Mouse (Mus musculus) kidney, postnatal 10 days (tissue): ENCODE measurements at regions not wholly inside any gene's neighbourhood (a gene's known extent, or its start where the extent isn't known, plus 50 kb on each side); places are given as distances from the start of the nearest gene placed in this dataset.
A peak's percentile ranks its signal among the peaks of the same experiment; 100 is the strongest.

Experiments
- DNase-seq: peaks from one replicate; pipeline ENCODE4 v3.0.0; 2021; ENCODE audit warnings: mixed read lengths

- no peak for DNase-seq
These were observed 70.8 kb downstream of the Toporsl start for GRCm38 (mm10) chr4:52666768-52667480.

GRCm38 (mm10) chr4:52709563-52709962 is 104.8 kb upstream of the Olfr275 start:
- DNase-seq: peak; percentile 25

DNA sequence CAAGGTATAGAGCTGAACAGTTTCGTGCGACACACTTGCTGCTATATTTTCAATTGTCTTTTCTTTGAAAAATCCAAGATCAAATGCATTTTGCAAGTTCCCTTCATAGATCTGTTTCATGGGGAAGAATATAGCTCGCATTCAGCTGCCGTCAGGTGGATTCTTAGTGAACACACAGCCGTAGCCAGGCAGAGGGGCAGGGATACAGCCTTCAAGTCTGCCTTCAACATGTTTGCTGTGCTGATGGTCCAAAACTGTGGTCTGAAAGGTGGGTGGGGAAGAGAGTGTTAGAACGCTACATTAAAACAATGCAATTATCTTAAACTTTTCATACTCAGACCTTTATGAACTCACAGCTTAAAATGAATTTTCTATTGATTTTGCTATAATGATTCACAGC is 88.2 kb upstream of the Olfr275 start:
- no peak for DNase-seq

DNA sequence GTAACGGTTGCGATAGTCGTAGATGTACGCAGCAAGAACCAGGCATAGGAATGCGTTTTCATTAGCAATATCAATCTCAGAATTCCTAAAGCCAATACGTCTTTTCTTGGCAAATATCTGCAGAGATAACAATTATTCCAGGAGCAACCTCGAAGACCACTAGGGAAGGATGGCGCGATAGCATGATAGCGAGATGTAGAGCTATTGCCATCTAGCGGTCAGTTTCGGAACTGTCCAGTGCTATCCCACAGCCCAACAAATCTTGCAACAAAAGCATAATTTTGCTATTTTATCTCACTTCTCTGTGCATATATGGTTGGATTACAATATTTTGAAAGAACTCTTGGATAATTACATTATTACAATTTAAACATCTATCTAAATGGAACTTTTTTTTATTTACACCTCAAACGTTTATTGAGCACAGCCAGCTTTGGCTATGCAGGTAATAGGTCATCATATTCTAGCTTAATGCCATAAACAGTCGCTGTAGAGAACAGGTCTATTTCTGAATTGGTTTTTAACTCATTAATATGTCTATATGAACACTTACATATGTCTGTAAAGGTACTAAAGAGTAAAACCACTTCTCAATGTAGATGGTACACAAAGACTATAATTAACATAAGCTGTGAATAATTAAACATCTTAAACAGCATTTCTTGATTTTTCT is 87.6 kb upstream of the Olfr275 start:
- DNase-seq: peak; percentile 82

DNA sequence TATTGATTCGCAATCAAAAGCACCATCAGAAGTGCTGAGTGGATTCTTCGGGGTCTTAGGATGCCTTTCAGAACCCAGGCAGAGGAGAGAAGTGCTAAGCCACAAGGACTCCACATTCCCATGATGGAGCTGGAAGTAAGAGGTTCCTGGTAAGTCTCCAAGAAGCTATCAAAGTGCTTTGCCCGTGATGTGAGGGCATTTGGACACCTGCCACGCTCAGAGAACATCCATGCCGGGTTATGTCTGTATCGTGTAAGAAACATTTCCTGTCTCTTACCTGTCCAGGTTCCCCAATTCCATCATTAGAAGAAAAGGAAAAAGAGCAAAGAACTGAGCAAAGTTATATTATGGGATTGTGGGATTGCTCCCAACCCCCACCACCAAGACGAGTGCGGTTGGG is 81.3 kb upstream of the Olfr275 start:
- no peak for DNase-seq

DNA sequence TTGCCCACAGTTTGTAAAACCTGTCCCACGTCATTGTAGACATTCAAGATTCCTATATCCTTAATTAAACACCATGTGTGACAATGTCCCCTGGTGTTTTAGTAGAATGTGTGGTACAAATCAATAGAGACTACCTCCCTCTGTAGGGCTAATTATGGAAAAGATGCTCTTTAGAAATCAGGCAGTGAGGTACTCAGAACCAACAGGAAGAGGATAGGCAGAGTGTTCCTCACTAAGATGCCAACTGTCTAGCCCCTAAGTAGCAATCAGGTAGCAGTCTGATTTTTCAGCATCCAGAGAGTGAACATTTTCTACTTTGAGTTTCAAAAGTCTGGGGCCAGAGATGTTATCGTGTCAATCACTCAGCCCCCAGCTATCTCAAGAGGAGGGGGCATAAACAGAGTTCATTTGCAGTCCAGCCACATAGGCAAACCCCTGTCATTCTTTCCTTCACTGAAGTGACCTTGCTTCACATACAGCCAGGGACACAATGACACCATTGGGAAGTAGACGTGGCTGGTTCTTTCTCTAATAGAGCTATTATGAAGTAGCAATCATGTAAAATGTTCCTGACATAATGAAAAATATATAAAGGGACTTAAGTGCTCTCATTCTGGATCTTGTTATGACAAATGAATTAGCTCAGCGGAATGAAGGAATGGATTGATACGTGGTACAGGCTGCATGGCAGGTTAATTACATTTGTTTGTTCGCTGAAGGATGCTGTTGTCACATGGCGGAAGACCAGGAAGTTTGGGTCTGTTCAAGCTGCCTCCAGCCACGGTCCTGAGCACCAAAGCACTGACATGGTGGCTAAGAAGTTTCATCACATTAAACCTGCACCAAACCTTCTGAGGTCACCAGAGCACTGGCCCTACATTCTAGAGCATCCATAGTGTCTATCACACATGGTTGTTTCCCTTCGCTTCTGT is 74.6 kb upstream of the Olfr275 start:
- no peak for DNase-seq

DNA sequence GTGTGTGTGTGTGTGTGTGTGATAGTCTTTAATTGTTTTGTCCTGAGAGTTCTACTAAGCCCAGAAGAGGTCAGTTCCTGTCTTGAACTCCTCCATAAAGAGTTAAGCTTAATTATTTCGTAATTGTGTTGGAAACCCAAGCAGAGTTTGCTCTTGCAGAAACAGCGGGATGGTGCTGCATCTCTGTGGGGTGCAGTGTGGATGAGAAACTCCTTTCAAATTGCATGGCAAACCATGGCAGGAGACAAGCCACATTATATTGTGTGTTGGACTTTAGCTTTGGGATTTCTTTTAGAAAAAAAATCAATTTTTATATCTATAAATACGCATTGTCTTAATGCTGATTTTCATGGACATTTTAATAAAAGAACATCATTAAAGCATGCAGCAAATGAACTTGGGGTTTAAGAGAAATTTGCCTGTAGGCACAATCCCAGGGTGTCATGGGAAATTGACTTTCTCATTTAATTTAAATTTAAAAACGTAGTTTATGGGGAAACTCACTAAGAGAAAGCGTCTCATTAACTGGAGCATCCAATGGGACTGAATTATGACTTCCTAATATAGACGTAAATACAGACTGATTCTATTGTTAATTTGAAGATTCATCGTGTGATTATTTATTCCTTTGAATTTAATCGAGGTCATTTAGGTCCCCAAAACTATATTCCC is 61.4 kb upstream of the Olfr275 start:
- no peak for DNase-seq
